Mouse (Mus musculus) right cerebral cortex, adult 2 months (tissue): ENCODE results near the gene Plppr1.
A peak's percentile ranks its signal among the peaks of the same experiment; 100 is the strongest.
"Not testable (repeated sequence)": the region's sequence is repeated elsewhere in the genome, so short reads cannot be mapped to it uniquely, and the experiment has no call there.

Experiments used
- DNase-seq, 2 experiments: peaks; one replicate each; pipeline ENCODE4 v3.0.0; 2021 to 2022; ENCODE audit warnings: low spot score in 2 of 2

The Plppr1 gene

DNA sequence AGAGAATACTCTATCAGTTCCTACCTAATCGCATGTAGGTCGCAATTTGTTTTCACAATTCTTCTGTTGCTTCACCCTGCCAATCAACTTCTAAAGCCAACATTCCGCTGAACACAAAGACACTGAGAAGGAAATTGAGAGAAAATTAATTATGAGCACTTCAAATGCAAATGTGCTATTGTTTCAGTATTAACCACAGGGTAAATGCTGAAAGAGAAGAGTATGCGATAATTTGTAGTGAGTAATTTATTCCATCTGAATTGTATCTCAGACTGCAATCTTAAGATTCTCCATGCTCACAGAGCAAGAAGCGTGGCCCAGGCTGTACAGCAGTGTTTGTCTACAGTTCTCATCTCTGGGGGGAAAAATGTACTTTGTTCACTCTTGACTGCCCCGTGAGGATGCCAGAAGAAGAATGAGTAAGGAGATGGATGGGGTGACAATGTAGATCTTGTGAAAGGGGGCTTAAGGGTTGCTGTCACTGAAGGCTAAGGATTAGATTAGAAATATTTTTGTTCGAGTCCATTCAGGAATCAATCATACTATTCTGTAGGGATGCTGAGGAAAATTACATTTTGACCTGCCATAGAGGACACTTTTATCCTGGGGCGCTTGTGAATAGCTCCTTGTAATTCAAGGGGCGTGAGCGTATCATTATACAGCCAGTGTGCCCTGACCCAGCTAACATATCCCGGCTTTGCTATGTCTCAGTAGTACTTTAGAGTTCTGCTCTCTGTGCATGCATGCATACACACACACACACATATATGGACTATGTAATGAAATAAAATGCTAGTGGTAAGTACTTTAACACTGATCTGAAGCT, 173.3 kb downstream of the Plppr1 start:
- no peak for DNase-seq

DNA sequence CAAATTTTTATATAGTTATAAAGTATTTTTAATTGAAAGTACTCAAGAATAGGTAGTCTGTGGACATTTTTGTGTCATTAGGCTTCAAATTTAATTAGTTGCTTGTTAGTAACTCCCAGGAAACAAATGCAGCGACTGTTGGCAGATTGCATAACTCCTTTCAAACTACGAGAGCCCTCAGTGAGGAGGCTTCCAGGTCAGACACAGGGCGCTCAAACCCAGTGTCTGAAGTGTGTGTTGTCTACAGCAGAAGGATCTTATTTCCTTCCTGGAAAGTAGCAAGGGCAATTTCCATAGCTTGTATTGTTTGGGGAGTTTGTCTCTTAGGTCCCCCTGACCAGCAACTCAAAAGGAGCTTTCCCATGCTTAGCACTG, 173.9 kb downstream of the Plppr1 start:
- DNase-seq = no peak

DNA sequence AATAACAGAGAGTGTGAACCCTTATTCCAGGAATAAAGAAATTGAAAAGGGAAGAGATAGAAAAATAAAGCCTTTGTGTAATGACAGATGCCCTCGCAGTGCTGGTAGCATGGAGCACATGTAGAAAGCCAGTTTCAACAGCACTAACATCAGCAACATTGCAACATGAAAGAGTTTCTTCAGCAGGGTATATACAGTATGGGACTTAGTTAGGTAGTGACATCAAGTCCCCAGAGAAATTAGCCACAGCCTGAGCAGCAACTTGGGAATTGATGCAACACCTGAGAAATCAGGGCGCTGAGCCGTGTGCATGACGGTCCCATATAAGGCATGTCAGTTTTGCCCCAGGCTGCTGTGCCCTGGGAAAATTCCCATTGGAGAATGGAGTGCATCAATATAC, 179.0 kb downstream of the Plppr1 start:
- DNase-seq = no peak

DNA sequence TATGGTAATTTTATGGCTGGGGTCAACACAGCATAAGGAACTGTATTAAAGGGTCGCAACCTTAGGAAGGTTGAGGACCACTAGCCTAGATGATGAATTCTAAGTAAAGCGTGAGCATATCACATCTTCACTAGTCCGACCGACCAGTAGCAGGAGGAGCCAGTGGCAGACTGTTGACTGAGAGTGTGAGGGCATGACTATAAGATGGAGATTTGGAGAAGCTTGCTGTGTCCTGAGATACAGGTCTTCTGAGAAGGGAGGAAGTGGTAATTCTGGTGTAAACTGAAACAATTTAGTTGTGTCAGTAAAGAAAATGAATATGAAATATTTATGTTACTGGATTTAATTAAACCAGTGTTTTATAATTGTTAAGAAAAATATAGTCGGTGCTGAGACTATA, 180.4 kb downstream of the Plppr1 start:
- no peak for DNase-seq

DNA sequence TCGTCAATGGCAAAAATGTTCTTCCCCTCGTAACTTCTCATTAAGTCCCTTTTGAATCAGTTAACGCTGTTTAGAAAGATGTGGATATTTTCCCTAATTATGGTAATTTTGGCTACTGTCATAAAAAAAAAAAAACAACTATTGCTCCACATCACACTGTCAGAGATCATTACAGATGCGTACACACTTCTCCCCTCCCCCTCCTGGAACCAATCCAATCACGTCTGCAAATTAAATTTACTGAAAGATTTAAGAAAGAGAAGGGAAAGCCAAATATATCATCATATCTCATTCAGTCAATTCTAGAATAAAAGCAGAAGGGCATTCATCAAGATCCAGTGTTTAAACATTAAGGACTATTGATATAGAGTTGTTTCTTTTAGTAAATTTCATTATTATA, 185.7 kb downstream of the Plppr1 start:
- DNase-seq = no peak

DNA sequence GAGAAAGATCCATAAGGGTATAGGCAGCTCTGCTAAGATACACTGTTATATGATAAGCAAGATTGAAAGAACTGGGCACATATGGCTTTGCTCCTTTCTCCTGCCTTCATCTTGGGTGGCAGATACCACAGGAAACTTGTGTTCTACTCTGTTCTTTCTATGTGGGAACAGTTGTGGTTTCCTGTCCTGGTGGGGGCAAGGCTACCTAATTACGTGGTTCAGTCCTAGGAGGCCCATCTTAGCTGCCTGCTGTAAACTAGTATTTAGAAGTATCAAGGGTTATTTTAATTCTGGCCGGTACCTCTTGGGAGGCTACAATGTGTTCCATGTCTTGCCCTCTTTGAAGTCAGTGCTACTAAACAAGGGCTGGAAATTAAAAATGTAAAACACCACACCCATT, 186.2 kb downstream of the Plppr1 start:
- no peak for DNase-seq

- DNase-seq = peak; percentile 38 to 56
Observed at GRCm38 (mm10) chr4:49251262-49251661, 192.2 kb downstream of the Plppr1 start.

DNA sequence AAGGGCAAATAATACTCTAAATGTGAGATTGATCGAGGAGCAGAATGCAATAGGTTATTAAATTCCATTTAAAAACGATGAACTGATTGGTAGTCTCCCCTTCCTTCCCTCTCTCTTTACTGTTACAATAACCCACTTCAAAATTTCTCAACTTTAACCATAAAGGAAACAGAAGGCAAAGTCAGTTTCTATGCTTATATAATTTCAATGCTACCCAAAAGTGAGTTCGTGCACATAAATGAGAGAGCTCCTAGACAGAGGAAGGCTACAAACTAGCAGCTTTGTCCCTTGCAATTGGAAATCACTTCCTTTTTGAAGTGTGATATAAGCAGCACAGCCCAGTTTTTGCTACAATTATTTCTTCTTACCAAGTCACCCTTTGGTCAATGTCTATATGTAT, 193.1 kb downstream of the Plppr1 start:
- DNase-seq = no peak

- DNase-seq = peak in 1 of 2 experiments; percentile 22
Observed at GRCm38 (mm10) chr4:49278515-49278914, 219.4 kb downstream of the Plppr1 start.

GRCm38 (mm10) chr4:49284692-49285291, 225.7 kb downstream of the Plppr1 start:
- no peak for DNase-seq

DNA sequence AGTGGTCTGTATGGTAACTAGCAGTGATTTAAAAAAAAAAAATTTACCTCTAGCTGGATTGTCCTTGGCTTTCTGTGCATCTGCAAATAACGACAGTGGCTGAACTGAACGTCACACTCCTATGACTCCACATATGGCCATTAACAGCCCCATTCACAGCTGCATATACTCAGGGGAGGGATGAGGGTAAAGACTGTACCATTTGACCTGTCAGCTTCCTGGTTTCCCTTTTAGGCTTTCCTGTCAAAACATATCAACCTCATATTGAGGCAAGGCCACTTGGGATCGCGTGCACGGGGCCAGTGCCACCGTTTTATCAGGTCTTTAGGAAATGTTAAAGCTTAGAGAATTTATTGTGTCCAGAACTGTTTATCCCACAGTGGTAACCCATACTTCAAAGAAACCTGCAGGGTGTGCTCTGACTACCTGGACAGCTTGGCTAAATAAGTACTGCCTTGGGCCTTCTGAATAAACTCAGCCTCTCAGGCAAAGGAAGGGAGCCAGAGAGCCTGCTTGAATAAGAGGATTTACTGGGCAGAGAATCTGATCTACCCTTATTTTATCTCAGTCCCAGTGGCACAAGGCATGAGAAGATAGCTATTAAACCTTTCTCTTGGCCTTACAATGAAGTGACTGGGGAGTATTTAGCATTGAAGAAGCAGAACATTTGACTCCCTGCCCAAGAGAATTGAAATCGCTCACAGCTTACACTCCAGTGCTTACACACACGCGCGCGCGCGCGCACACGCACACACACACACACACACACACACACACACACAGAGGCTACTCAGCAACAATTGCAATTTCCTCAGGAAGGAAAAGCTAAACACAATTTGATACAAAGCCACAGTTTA, 226.5 kb downstream of the Plppr1 start:
- DNase-seq = no peak

GRCm38 (mm10) chr4:49286197-49286492, 227.1 kb downstream of the Plppr1 start:
- no peak for DNase-seq

- no peak for DNase-seq
Observed at GRCm38 (mm10) chr4:49296434-49296833, 237.4 kb downstream of the Plppr1 start.

DNA sequence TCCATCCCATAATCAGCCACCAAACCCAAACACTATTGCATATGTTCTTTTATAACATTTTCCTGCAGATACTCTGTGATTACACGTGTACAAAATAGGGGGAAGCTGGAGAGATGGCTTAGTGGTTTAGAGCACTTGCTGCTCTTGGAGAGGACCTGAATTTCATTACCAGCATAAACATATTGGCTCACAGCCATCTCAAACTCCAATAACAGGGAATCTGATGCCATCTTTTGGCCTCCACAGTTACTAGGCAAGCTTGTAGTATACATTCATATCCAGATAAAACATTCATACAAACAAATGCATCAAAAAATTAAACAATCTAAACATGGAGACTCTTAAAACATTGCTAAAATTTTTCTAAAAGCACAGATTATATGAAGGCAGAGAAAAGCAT, 240.5 kb downstream of the Plppr1 start:
- DNase-seq = no peak

- no peak for DNase-seq
Observed at GRCm38 (mm10) chr4:49321903-49322635, 263.0 kb downstream of the Plppr1 start.

GRCm38 (mm10) chr4:49337949-49338348, 278.9 kb downstream of the Plppr1 start:
- DNase-seq = not testable (repeated sequence)

DNA sequence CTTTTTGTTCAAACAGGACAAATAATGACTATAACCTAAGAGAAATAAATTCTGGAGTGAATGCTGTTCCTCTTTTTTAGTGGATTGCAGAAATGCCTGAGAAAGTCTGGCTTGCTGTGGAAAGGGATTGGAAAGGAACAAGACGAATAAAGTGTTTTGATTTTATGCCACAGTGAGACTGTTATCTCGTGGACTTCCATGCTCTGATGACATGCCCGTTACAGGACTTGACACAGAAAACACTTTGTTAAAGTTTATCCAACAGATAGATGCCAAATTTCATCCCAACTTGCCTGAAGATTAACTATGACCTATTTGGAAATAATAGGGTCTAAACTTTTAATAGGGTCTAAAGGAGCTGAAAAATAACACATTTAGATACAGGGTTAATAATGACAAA, 281.0 kb downstream of the Plppr1 start:
- not testable (repeated sequence) for DNase-seq

- DNase-seq = not testable (repeated sequence)
Observed at GRCm38 (mm10) chr4:49348001-49348400, 288.9 kb downstream of the Plppr1 start.

DNA sequence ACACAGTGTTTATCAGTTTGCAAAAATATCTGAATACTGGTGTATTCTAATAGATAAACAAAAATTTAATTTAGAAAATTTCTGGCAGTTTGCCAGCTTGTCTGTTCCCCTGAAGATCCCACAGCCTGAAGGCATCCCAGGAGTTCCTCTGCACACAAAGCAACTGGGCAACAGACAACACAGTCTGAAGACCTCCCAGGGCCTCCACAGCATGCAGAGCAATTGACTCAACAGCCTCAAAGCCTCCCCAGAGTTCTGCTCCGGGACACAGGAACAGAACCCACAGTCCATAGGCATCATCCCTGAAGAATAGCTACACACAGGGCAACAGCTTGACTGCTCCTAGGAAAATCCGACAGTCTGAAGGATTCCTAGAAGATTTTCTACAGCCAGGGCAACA, 289.6 kb downstream of the Plppr1 start:
- DNase-seq = no peak

- DNase-seq = no peak
Observed at GRCm38 (mm10) chr4:49350470-49350869, 291.4 kb downstream of the Plppr1 start.

GRCm38 (mm10) chr4:49357097-49357496, 298.0 kb downstream of the Plppr1 start:
- no peak for DNase-seq

DNA sequence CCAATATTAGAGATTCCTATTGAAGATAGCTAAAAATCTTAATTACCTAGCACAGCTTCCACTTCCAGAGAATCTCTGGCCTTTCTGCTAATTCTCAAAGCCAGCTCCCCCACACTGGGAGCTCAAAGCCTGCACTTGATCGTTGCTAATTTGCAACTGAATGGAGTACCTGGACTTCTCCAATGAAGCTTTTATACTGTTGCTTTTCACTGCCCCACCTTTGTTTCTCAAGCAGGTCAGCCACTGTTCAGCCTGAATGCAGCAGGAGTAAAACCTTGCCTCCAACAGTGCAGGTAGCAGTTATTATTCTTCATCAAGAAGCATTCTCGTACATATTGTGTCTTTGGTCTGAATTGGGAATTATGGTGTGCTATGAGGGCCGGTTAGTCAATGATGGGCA, 309.0 kb downstream of the Plppr1 start:
- not testable (repeated sequence) for DNase-seq
